Mouse (Mus musculus): ENCODE measurements at regions not wholly inside any gene's neighbourhood (a gene's known extent, or its start where the extent isn't known, plus 50 kb on each side); places are given as distances from the start of the nearest gene placed in this dataset.

DNA sequence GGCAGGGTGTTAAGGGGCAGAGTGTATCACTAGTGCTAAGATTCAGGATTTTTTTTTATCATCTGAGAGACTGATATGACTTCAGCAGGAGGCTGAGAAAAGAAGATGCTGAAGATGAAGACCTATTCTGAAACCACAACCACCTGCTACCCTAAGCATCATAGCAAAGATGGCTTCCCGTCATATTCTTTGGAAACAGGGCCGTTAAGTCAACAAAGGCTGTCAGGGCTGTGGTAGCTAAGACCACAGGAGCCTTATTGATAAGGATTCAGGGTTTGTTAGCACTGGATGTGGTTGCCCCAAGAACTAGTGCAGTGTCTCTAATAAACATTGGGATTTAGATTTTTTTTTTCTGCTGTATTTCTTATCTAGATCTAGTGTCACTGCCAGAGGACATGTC is 56.7 kb upstream of the Rasgrp1 start:
- H3K9me3 ChIP-seq (ENCODE audit: low read length) = no peaks in the 10 kb centered on the region
- ATAC-seq (ENCODE audit: low FRiP score, low TSS enrichment) = no peak
- H3K4me2 ChIP-seq (replicated peaks; ENCODE audit: low read depth, low read length) = no peak overlapping the region
- no peak overlapping the region for H3K4me3 ChIP-seq (ENCODE audit: low read length)
- 83% methylated on average over 2 of the region's 2 CpGs for WGBS
- no peaks in the 10 kb centered on the region for H3K36me3 ChIP-seq (ENCODE audit: insufficient read depth, low read length)
- no peak overlapping the region for H3K9ac ChIP-seq (replicated peaks; ENCODE audit: low read length)
- H3K27me3 ChIP-seq (ENCODE audit: insufficient read depth, low read length) = no peaks in the 10 kb centered on the region
- H3K4me1 ChIP-seq (ENCODE audit: insufficient read depth, low read length) = no peaks in the 10 kb centered on the region
- no peak overlapping the region for H3K27ac ChIP-seq (ENCODE audit: low read length)

DNA sequence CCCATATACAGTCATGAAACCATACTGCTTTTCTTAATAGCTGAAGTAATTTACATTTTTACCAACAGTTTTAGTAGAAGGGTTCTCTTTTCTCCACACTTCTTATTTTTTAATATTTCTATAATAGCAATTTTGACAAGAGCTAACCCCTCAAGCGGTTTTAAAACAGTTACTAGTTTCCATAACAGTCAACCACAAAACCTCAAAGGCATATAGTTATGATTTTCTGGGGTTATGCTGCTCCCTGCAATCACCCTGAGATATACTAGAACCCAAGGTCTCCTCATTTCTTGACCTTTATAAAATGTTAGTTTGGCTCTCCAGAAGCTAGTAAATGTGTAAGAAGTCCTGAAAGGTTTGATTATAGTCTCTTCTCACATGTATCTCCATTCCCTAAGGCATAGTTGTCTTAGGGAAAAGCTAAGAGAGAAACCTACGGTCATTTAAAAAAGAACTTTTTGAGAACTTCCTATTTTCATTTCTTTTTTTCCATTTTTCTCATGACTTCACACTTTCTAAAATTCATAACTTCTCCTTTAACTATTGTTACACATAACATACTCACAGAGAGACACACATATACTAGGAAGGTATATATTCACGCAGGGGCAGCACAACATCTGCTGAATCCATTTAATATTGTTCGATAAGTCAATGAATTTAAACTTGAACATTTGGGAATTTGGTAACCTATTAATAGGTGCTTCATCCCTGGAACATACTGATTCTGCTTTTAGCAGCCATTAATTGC is 60.8 kb upstream of the Rasgrp1 start:
- no peak overlapping the region for H3K27ac ChIP-seq (ENCODE audit: low read length)
- H3K9me3 ChIP-seq (ENCODE audit: low read length) = no peaks in the 10 kb centered on the region
- WGBS = 91% methylated on average over 4 of the region's 4 CpGs
- ATAC-seq (ENCODE audit: low FRiP score, low TSS enrichment) = no peak
- no peaks in the 10 kb centered on the region for H3K4me1 ChIP-seq (ENCODE audit: insufficient read depth, low read length)
- H3K36me3 ChIP-seq (ENCODE audit: insufficient read depth, low read length) = no peaks in the 10 kb centered on the region
- H3K27me3 ChIP-seq (ENCODE audit: insufficient read depth, low read length) = no peaks in the 10 kb centered on the region
- H3K4me3 ChIP-seq (ENCODE audit: low read length) = no peak overlapping the region
- H3K9ac ChIP-seq (replicated peaks; ENCODE audit: low read length) = no peak overlapping the region
- no peak overlapping the region for H3K4me2 ChIP-seq (replicated peaks; ENCODE audit: low read depth, low read length)

DNA sequence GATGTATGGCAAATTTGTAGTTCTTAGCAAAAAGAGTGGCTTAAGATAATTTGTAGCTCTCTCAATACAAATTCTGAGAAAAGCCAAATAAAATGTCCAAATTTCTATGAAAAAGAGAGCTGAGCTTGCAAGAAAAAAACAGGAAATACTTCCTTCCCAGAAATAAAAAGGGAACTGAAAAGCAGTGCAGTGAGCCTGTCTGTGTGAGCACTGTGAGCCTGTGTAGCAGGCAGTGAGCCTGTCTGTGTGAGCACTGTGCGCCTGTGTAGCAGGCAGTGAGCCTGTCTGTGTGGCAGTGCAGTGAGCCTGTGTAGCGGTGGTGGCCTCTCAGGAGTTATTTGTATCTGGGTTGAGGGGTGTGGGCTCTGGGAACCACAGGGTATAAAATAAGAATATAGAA is 62.7 kb upstream of the Rasgrp1 start:
- WGBS = 79% methylated on average over 2 of the region's 2 CpGs
- no peaks in the 10 kb centered on the region for H3K9me3 ChIP-seq (ENCODE audit: low read length)
- ATAC-seq (ENCODE audit: low FRiP score, low TSS enrichment) = no peak

DNA sequence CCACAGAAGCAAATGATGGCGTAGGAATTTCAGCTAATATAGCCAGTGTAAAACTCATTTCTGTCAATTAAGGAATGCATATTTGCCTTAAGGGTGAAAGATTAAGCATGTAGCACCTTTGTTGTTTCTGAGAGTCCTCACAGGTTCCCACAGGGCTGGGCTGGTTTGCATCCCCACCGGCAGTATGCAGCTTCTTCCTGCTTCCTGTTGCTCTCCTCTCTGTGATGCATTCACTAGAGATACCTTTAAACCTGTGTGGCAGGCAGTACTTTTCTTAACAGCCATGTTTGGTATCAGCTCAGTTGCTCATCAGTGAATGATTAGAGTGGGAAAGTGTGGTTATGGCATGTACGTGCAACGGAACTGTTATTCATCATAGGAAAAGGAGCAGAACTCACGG is 65.4 kb upstream of the Rasgrp1 start:
- Histone ChIP-seq H3K9me3 (ENCODE audit: low read length) (no peaks in the 10 kb centered on the region), H3K27me3 (ENCODE audit: insufficient read depth, low read length) (no peaks in the 10 kb centered on the region), H3K4me2 (replicated peaks; ENCODE audit: low read depth, low read length) (no peak overlapping the region), H3K4me1 (ENCODE audit: insufficient read depth, low read length) (no peaks in the 10 kb centered on the region), H3K4me3 (ENCODE audit: low read length) (no peak overlapping the region), H3K9ac (replicated peaks; ENCODE audit: low read length) (no peak overlapping the region), H3K36me3 (ENCODE audit: insufficient read depth, low read length) (no peaks in the 10 kb centered on the region), H3K27ac (ENCODE audit: low read length) (no peak overlapping the region)
- WGBS = 80% methylated on average over 5 of the region's 5 CpGs
- ATAC-seq (ENCODE audit: low FRiP score, low TSS enrichment) = no peak

More for the DNA sequence above, 62.7 kb upstream of the Rasgrp1 start:
- H3K4me2 ChIP-seq (replicated peaks; ENCODE audit: low read depth, low read length) = no peak overlapping the region
- H3K4me3 ChIP-seq (ENCODE audit: low read length) = no peak overlapping the region
- H3K36me3 ChIP-seq (ENCODE audit: insufficient read depth, low read length) = no peaks in the 10 kb centered on the region
- no peak overlapping the region for H3K27ac ChIP-seq (ENCODE audit: low read length)
- no peaks in the 10 kb centered on the region for H3K4me1 ChIP-seq (ENCODE audit: insufficient read depth, low read length)
- no peak overlapping the region for H3K9ac ChIP-seq (replicated peaks; ENCODE audit: low read length)
- H3K27me3 ChIP-seq (ENCODE audit: insufficient read depth, low read length) = no peaks in the 10 kb centered on the region

DNA sequence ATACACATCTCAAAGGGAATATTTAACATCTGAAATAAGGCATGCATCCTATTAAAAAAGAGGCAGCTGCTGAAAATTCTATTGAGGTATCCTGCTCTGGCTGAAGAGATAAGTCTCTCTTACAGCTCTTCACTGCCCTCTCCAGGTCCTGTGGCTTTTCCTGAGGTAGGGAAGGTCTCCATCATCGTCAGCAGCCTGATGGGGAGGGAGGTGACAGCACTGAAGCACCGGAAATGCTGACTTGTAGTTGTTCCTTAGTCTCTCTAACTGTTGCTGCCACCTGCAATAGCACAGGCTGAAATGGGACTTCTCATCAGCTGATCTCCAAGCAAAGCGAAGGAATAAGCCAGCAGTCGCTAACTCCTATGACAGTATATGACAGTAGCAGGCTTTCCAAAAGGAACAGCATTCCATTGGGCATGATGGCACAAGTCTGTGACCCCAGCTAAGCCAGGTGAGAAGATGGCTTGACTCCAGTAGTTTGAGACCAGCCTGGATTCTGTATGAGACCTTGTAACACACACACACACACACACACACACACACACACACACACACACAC is 69.3 kb upstream of the Rasgrp1 start:
- WGBS = 40% methylated on average over 4 of the region's 4 CpGs
- ATAC-seq (ENCODE audit: low FRiP score, low TSS enrichment) = no peak
- H3K4me3 ChIP-seq (ENCODE audit: low read length) = no peak overlapping the region
- no peaks in the 10 kb centered on the region for H3K27me3 ChIP-seq (ENCODE audit: insufficient read depth, low read length)
- no peak overlapping the region for H3K27ac ChIP-seq (ENCODE audit: low read length)
- no peaks in the 10 kb centered on the region for H3K36me3 ChIP-seq (ENCODE audit: insufficient read depth, low read length)
- no peaks in the 10 kb centered on the region for H3K4me1 ChIP-seq (ENCODE audit: insufficient read depth, low read length)
- H3K9me3 ChIP-seq (ENCODE audit: low read length) = no peaks in the 10 kb centered on the region
- H3K4me2 ChIP-seq (replicated peaks; ENCODE audit: low read depth, low read length) = no peak overlapping the region
- H3K9ac ChIP-seq (replicated peaks; ENCODE audit: low read length) = no peak overlapping the region

DNA sequence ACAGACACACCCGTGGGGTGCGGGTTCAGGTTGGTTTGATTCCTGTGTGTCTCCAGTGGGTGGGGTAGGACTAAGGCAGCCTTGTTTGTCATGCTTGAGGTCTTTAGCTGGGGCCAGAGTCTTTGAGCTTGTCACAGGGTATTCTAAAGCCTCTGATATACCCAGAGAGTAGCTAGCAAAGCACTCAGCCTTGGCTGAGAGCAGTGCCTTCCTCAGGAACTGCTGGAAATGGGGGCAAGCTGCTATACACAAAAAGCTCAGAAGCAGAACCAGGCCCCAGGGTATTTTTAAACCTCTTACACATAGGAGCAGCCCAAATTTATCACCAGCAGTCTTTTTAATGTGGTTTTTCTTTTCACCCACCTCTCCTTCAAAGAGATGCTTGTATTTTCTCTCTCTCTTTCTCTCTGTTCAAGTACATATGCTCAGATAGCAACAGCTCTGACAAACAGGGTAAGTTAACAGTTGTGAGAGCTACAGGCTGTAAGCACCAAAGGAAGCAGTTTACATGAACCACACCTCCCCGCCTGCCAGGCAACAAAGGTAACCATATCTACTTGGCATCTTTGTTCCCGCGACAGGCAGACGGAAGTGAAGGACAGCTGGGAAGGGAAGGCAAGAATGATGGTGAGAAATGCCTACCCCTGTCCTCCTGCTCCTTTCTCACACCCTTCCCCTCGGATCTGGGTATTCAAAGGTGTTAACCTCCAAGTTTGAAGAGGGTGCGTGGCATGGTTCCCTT is 74.6 kb upstream of the Rasgrp1 start:
- Histone ChIP-seq H3K4me2 (replicated peaks; ENCODE audit: low read depth, low read length) (no peak overlapping the region), H3K4me1 (ENCODE audit: insufficient read depth, low read length) (no peaks in the 10 kb centered on the region), H3K4me3 (ENCODE audit: low read length) (no peak overlapping the region), H3K27ac (ENCODE audit: low read length) (no peak overlapping the region), H3K36me3 (ENCODE audit: insufficient read depth, low read length) (no peaks in the 10 kb centered on the region), H3K9me3 (ENCODE audit: low read length) (no peaks in the 10 kb centered on the region), H3K27me3 (ENCODE audit: insufficient read depth, low read length) (no peaks in the 10 kb centered on the region), H3K9ac (replicated peaks; ENCODE audit: low read length) (no peak overlapping the region)
- 57% methylated on average over 8 of the region's 8 CpGs for WGBS
- no peak for ATAC-seq (ENCODE audit: low FRiP score, low TSS enrichment)

GRCm38 (mm10) chr2:117418121-117418615 is 75.4 kb upstream of the Rasgrp1 start:
- Histone ChIP-seq H3K9ac (replicated peaks; ENCODE audit: low read length) (no peak overlapping the region), H3K27ac (ENCODE audit: low read length) (no peak overlapping the region), H3K27me3 (ENCODE audit: insufficient read depth, low read length) (no peaks in the 10 kb centered on the region), H3K9me3 (ENCODE audit: low read length) (no peaks in the 10 kb centered on the region), H3K4me1 (ENCODE audit: insufficient read depth, low read length) (no peaks in the 10 kb centered on the region), H3K4me3 (ENCODE audit: low read length) (no peak overlapping the region), H3K36me3 (ENCODE audit: insufficient read depth, low read length) (no peaks in the 10 kb centered on the region), H3K4me2 (replicated peaks; ENCODE audit: low read depth, low read length) (no peak overlapping the region)
- ATAC-seq (ENCODE audit: low FRiP score, low TSS enrichment) = no peak
- 77% methylated on average over 8 of the region's 8 CpGs for WGBS

DNA sequence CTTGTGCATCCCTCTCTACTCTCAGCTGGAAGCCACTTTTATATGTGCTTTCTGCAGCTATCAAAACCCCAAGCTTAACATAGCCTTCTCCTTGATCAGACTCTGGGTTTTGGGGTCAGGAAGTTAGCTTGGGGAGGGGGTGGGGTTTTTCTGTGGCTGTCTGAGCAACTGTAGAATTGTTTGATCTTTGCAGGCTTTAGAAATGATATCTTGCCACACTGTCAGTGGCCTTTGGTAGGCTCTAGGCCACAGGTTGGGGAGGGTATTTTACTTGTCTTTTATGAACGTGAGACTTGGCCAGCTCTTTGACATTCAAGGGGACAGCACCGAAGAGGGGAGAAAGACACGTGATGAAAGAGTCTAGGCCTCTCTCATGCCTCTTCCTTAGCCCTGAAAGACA is 75.9 kb upstream of the Rasgrp1 start:
- Histone ChIP-seq H3K4me3 (ENCODE audit: low read length) (no peak overlapping the region), H3K4me1 (ENCODE audit: insufficient read depth, low read length) (no peaks in the 10 kb centered on the region), H3K36me3 (ENCODE audit: insufficient read depth, low read length) (no peaks in the 10 kb centered on the region), H3K27ac (ENCODE audit: low read length) (no peak overlapping the region), H3K9me3 (ENCODE audit: low read length) (no peaks in the 10 kb centered on the region), H3K4me2 (replicated peaks; ENCODE audit: low read depth, low read length) (no peak overlapping the region), H3K9ac (replicated peaks; ENCODE audit: low read length) (no peak overlapping the region), H3K27me3 (ENCODE audit: insufficient read depth, low read length) (no peaks in the 10 kb centered on the region)
- WGBS = 71% methylated on average over 3 of the region's 3 CpGs
- no peak for ATAC-seq (ENCODE audit: low FRiP score, low TSS enrichment)

DNA sequence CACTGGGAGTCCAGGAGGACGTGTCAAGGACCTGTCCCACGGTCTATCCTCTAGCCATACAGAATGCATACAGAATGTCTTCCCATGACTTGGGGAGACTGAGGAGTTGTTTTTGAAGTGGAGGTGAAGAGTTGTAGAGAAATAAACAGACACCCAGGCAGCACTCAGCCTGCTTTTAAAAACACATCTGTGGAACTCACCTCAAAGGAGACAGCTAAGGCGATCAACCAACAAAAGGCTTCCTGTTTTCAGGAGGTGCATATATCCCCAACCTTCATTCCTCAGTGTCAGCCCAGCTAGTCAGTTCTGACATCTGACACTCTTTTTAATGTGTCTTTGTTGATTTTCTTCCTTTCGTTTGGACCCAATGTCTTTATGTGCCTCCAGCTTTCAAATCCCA is 78.6 kb upstream of the Rasgrp1 start:
- 50% methylated on average over 4 of the region's 4 CpGs for WGBS

DNA sequence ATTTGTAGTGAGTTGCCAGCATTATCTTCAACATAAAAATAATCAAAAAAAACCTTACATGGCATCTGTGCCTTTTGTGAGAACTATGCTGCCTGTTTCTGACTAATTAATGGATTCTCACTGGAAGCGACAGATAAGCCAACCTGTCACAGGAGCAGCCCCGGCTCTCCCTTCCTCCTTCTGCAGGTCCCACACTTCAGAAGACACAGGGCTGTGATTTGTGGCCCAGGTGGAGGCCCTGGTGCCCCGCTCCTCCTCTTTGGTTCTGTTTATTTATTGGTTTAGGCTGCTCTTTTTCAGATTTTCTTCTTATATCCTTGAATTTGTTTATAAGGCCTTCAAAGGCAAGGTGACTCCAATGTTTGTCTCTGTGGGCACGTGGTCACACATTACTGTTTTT is 80.0 kb upstream of the Rasgrp1 start:
- no peak overlapping the region for H3K4me3 ChIP-seq (ENCODE audit: low read length)
- WGBS = 53% methylated on average over 4 of the region's 4 CpGs
- H3K9ac ChIP-seq (replicated peaks; ENCODE audit: low read length) = no peak overlapping the region
- ATAC-seq (ENCODE audit: low FRiP score, low TSS enrichment) = no peak
- H3K27me3 ChIP-seq (ENCODE audit: insufficient read depth, low read length) = no peaks in the 10 kb centered on the region
- H3K4me1 ChIP-seq (ENCODE audit: insufficient read depth, low read length) = no peaks in the 10 kb centered on the region
- H3K4me2 ChIP-seq (replicated peaks; ENCODE audit: low read depth, low read length) = no peak overlapping the region
- H3K9me3 ChIP-seq (ENCODE audit: low read length) = no peaks in the 10 kb centered on the region
- H3K36me3 ChIP-seq (ENCODE audit: insufficient read depth, low read length) = no peaks in the 10 kb centered on the region
- no peak overlapping the region for H3K27ac ChIP-seq (ENCODE audit: low read length)

More for the DNA sequence above, 78.6 kb upstream of the Rasgrp1 start:
- Histone ChIP-seq H3K9ac (replicated peaks; ENCODE audit: low read length) (no peak overlapping the region), H3K36me3 (ENCODE audit: insufficient read depth, low read length) (no peaks in the 10 kb centered on the region), H3K4me3 (ENCODE audit: low read length) (no peak overlapping the region), H3K4me1 (ENCODE audit: insufficient read depth, low read length) (no peaks in the 10 kb centered on the region), H3K27me3 (ENCODE audit: insufficient read depth, low read length) (no peaks in the 10 kb centered on the region), H3K27ac (ENCODE audit: low read length) (no peak overlapping the region), H3K4me2 (replicated peaks; ENCODE audit: low read depth, low read length) (no peak overlapping the region), H3K9me3 (ENCODE audit: low read length) (no peaks in the 10 kb centered on the region)
- no peak for ATAC-seq (ENCODE audit: low FRiP score, low TSS enrichment)
